Mouse (Mus musculus) frontal cortex, postnatal 25 days (tissue): Measurements from ENCODE around the gene Edem3.
"Not testable (repeated sequence)": the region's sequence is repeated elsewhere in the genome, so short reads cannot be mapped to it uniquely, and the experiment has no call there.

Source experiments
- DNase-seq, 2 experiments: peaks; one replicate each; pipeline ENCODE4 v3.0.0; 2022; ENCODE audit warnings: low spot score in 2 of 2

Gene Edem3

DNA sequence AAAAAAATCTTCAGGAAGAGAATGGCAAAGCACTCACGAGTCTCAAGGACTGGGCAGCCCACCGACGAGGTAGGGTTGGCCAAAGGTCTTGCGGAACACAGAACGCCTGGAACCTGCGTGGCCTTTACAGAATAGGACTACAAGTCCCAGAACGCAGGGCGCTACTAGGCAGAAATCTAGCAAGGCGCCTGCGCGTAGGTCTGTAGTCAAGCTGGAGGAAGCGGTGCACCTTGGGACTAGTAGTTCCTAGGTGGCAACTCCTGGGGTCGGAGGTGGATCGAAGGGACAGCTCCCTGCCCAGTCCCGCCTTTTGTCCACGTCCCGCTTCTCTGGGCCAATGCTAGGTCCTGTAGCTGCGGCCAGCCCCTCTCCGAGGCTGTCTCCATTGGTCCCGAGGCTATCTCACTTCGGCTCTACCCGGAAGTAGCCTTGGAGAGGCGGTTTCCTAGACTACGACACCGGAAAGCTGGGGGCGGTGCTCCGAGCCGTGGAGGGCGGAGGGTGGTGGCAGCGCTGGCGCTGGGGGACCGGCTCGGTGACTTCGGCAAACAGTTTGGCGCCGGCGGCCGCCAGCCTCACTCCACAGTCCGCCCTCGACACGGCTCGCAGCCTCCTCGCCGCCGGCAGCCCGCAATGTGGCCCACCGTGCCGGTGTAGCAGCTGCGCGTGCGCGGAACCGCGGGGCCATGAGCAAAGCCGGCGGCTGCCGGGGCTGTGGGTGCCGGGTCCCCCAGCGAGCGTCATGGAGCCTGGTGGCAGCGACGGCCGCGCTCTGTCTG is at the start of gene Edem3:
Gene Edem3 (plus strand): TSS at position 491 of the 779 bp plus-strand sequence.
- DNase-seq, result peak; percentile 89 to 96

DNA sequence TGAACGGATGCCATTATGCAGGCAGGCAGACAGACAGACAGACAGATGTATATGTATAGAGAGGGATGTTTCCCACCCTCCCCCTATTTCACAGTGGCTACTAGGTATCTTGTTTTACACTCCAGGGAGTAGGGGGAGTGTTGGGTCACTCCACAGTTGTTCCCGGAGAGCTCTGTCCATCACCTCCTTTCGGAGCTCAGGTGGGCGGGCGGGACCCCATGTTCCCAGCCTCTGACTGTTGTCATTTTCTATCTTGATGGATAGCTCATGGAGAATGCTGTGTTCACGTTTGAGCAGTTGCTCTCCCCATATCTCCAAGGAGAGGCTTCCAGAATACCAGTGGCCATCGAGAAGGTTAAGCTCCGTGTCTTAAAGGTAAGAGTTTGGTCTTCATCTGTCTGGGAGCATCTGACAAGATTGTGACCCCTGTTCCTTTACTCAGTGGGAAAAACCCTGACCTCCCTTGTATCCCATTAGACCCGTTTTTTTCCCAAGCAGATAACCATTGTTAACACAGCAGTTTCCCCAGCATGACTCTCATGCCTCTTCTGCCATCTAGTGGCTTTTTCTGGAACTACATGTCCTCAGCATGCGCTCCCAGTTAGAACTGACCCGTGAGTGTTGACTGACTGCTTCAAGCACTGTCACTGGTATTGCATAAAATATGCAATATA is 49.3 kb upstream of the Edem3 start:
- peak; percentile 69 to 80 for DNase-seq

DNA sequence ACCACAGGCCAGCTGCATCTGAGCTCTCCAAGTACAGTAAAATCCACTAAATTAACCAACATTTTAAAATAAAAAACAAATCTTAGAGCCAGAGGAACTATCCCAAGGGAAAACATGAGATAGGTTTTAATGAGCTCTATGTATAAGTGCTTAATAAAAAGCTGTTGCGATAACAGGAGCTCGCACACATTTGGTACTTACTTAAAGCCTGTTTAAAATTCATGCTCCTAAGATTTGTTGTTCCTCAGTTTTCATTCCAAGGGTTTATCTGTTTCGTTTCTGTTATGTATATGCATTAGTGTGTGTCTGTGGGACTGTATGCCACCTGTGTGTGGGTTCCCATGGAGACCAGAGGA is 48.8 kb upstream of the Edem3 start:
- no peak for DNase-seq

DNA sequence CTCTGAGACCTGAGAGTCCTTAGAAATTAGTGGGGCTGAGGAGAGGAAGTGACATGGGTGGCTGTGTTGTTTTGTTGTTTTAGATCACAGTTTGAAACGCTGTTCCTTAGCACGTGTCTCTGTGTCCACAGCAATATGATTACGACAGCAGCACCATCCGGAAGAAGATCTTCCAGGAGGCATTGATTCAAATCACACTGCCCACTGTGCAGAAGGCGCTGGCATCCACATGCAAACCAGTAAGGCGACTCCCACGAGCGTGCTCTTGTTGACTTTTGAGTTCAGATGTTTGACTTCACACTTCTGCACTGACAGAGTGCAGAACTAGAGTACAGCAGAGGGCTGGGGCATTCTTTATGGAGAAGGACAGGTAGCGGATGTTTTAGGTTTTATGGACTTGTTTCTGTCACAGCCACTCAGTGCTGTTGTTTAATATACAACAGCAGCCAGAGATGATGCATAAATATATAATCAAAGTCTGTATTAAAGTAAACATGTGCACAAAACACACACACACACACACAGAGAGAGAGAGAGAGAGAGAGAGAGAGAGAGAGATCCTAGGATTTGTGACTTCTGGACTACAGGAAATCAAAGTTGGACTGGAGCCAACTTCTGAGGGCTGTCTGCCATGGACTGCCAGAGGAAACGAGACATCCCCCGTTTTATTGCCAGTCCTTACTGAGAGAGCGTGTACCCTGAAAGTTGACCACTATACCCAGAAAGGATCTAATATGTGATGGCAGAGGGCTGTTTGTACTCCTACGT is 46.0 kb upstream of the Edem3 start:
- DNase-seq, result no peak

DNA sequence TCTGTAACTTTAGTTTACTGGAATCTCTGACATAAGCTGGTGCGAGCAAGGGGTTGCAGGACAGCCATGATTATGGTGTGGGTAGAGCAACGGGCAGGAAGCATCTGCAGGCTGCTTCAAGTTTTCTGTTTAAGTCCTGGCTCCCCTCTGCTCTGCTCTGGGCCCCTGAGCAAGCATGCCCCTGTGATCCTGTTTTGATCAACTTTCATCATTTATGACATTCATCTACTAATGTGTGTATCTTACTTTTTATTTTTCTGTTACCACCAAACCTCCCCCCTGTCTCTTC is 45.5 kb upstream of the Edem3 start:
- no peak for DNase-seq

DNA sequence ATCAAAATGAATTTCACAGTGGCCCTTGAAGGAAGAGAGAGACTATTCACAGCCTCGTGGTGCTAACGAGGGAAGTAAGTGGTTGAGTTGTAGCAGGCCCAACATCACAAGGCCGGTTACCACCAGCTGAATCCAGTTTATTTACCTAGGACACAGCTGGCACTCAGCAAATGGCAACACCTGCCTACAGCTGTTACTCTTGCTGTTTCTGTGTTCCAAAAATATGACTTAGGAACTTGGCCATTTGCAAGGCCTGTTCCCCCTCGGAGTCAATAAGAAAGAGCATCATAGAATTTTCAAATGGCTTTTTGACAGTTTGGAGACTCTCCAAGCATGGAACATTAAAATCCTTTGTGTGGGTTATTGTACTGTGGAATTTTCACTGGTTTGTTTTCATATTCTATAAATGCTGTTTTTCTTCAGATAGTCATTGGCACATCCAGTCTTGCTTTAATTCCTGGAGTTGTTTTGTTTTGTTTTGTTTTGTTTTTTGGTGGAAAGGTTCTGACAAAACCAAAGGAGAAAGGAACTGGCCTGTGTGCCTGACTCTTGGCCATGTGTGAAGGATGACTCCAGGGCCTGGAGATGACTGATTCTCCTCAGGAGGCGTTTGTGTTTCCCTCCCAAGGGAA is 44.6 kb upstream of the Edem3 start:
- DNase-seq, result no peak

DNA sequence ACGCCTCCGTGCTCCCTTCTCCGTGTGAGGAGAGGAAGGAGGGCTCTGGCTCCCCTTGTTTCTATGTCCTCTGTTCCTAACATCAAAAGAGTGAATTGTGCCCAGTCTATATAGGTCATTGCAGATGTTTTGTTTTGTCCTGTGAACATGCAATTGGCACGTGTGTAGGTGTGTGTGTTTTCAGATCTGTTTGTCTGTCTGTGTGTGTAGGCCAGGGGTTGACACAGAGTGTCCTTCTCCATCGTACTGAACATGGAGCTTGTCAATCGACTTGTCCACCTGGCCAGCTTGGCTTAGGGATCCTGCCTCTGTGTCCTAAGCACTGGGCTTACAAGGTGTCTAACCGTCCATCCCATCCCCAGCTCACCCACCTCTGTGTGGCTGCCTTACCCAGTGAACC is 44.1 kb upstream of the Edem3 start:
- no peak for DNase-seq

DNA sequence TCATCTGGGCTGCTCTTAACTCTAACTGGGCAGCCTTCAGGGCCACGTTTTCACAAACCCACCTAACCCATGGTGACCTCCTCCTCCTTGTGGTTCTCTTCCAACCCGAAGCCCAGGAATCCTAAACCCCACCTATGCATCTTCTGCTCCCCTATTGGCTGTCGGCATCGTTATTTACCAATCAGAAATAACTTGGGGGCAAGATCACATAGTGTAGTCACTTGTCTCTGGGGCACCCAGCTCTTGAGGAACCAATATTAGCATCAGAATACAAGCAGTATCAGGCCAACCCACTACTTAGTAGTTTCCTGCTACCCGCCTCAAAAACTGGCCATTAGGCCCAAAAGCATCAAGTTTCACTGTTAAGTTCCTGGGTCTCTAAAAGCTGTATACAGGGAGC is 42.5 kb upstream of the Edem3 start:
- DNase-seq, result no peak

DNA sequence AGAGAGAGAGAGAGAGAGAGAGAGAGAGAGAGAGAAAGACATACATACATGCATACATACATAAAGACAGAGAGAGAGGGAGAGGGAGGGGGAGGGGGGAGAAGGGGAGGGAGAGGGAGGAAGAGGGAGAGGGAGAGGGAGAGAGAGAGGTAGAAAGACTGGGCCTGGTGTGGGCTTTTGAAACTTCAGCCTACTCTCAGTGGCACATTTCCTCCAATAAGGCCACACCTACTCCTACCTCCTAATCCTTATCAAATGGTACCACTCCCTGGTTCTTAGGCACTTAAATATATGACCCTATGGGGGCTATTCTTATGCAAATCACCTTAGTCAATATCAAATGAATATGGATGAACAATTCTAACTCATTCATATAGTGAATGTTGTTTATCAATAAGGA is 41.5 kb upstream of the Edem3 start:
- no peak for DNase-seq

DNA sequence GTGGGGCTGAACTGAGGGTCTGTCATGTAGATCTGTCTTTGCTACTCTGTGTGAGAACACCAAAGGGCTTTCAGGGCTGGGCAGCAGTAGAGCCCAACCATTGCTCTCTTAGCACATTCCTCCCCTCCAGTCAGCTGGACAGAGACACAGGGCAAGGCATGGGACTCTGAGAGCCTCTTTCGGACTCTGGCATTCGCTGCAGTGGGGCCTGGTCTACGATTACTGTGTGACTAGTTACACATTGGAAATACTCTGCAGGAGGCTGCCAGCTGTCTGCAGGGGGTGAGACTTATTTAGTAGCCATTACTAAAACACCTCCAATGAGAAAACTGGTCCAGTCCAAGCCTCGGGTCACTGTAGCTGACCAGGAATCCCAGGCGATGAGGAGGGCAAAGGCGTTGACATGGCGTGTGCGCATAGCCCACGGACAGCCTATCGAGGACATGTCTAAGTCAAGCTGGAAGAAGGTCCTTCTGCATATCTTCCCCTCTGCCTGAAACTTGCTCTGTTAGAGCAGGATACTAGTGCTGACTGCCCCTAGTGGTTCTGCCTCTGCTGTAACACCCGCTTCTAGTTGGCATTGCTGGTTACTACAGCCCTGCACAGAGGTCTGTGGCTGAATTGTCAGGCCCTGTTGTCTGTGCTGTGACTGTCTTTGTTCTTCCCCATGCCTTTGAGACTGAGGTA is 39.0 kb upstream of the Edem3 start:
- DNase-seq, result no peak

DNA sequence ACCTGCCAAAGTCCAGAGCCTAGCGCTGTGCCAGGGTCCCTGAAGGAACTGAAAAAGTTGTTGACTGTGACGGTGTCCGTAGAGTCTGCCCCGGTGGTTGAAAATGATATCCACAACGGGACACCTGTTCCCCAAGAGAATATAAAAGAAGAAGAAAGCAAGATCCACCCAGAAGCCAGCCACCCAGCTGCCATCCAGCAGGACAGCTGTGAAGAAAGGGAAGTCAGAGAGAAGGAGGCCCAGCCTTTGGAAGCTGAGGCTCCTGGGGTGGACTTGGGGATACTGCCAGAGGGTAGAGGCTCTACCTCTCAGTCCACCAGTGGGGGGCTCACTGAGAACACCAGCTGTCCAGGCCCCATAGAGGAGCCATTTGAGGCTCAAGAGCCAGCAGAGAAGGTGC is 37.5 kb upstream of the Edem3 start:
- no peak for DNase-seq

DNA sequence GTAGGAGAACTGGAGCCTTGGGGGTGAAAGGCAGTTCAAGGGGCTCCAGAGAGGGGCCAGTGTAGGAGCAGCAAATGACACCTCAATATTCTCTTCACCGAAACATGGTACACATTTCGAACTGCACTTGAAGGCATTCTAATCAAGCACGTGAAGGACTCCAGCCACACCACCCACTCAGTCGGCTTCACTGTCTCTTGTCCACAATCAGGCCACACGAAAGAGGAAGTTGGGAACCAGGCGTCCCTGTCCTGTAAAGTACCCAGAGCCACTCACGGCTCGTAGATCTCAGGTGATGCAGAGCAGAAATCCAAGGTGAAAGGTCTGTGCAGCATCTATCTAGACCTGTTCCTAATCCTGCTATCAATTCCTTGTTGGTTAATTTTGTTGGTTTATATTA is 36.6 kb upstream of the Edem3 start:
- DNase-seq, result no peak

DNA sequence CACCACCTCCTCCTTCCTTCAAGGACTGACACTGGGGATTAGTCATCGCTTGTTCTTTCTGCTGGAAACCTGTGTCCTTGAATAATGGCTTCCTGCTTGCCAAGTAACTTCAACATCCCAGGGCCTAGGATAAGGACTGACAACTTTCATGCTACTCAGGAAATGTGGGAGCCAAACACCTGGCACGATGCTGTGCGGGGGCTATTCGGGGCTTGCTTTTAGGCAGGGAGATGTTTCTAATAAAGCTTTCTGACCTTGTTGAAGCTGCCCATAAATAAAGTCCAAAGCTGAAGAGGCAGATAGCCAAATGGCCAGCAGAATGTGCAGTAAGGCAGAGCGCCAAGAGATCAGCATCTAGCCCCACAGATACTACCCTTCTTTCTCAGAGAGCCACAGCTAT is 35.3 kb upstream of the Edem3 start:
- no peak for DNase-seq

DNA sequence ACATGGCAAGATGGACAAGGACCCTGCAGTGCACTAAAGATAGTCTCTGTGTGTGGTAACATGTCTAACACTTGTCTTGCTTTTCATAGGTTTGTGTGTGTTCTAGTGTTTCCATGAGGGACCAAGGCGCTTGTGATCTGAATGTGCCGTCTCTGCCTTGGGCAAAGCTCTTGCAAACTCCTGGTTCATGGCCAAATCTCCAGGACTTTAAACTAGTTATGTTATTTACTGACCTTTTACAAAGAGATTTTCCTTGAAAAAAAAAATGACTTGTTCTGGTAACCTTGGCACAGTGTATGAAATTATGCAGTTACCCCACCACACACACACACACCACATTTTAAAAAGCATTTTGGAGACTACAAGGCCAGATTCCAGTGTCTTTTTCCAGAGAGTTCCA is 34.6 kb upstream of the Edem3 start:
- no peak for DNase-seq

DNA sequence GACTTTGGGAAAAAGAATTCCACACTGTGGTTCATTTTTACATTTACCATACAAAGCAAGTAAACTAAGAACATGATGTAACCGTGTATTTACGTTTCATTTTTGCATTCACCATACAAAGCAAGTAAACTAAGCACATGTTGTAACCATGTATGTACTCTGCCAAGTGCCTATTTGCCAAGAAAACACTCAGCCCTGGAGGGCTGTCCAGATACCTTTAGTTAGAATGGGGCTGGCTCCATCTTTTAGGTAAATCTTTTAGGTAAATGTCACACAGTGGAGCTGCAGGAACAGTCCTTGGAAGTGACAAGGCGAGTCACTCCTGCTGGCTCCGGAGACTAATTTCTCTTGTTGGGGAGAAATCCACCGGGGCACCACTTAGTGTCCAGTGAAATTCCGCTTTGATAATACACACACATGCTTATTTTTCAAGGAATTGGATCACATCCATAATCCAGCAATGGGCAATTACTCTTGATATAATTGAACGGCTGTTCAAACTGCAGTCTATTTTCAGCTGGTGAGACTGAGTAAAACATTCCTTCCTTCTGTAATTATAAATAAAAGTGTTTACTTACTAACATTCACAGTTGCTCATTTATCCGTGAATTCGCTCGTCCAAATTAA is 33.7 kb upstream of the Edem3 start:
- no peak for DNase-seq

DNA sequence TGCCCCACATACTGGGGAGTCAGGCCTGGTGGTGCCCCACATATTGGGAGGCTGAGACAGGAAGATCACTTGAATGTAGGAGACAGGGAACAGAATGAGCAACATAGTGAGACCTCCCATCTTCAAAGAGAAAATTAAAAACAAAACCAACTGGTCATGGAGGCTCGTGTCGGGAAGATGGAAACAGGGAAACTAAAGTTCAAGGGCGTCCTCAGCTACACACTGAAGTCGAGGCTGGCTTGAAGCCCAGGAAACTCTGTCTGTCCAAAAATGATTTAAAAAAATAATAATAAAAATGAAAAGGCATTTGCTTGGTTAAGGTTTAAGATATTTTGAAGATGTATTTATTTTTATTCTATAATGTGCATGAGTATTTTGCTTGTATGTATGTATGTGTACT is 31.4 kb upstream of the Edem3 start:
- DNase-seq, result no peak

DNA sequence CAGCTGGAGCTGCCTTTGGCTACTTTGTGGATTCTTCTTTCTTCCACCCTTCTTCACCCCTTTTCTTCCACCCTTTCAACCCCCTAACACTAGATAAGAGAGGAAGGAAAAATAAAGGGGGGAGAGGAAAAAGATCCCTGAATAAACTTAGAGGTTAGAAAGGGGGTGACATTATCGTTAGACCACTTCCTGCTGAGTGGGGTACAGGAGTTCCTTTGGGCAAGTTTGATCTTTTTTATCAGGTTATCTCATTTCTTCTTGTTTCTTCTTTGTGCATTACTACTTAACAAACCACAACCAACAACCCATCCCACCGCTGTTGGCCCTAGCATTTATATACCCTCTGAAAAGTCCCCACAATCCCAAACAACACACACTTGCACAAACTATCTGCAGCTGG is 29.6 kb upstream of the Edem3 start:
- no peak for DNase-seq

DNA sequence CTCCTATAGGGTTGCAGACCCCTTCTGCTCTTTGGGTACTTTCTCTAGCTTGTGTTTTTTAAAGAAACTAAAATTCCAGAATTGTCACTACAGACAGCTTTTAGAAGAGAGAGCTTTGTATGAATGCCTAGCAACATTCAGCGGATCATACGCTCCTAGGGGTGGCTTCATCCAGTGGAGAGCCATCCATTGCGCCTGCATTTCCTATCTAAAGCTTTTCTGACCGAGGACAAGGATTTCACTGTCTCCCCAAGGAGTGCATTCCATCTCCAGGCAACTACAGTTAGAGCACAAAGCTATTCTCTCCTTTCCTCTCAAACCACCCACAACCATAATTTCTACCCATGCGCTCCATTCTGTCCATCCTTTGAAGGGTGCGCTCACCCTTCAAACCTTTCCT is 28.8 kb upstream of the Edem3 start:
- DNase-seq, result no peak

DNA sequence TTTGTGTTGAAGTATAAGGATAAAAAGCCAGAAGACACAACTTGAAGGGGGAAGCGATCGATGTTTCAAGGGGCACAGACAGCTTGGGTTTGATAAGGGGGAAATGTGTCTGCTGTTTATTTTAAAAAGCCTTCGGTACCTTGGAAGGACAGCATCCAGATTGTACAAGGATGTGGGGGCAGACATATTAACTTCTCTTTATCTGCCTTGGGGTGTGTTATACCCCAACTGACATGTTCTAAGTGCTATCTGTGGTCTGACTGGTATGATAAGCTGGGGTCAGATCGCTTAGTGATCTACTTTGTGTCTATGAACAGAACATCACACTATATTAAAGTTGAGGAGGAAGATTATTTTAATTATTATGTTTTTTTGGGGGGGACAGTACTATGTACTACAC is 27.0 kb upstream of the Edem3 start:
- DNase-seq, result no peak

DNA sequence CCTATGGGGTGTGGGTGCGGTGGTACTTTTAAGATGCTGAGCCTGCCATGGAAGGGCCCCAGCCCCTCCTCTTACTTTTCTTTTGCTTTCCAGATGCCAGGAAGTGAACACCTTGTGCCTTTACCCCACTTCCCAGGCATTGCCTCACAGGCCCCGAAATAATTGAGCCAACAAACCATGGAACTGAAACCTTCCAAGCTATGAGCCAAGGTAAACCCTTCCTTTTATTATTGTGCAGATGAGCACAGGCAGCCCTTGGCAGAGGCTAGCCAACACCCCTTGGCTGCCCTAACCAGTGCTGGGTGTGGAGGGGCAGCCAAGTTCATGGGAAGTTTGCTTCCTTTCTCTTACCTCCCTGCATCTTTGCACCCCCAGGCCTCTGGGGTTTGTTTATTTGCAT is 18.0 kb upstream of the Edem3 start:
- no peak for DNase-seq

DNA sequence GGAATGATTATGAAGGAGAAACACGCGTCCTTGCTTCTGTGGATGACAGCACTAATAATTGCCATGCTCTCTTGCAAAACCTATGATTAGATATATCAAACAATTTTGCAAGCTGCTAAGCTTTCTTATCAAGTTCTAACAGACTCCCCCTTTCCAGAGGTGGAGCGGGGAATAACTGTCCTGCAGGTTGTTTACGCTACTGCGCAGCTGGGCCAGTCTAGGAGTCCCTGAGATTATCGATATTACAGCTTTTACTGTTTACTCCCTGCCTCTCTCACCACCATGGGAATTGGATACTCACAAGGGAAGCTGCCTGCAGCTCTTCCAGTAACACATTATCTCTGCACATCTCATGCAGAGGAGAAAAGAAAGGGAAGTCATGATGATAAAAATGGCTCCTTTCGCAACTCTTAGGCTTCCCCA is 14.0 kb upstream of the Edem3 start:
- DNase-seq, result no peak

DNA sequence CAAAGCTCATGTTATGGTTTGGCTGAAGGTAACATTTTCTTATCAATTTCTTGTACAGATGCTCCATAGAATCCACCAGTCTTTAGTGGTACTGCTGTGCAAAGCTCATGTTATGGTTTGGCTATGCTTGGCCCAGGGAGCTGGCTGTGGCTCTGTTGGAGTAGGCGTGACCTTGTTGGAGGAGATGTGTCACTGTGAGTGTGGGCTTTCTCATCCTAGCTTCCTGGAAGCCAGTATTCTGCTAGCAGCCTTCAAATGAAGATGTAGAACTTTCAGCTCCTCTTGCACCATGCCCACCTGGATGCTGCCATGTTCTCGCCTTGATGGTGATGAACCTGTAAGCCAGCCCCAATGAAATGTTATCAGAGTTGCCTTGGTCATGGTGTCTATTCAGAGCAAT is 5.3 kb upstream of the Edem3 start:
- DNase-seq, result not testable (repeated sequence)
